In the genomic region with DNA sequence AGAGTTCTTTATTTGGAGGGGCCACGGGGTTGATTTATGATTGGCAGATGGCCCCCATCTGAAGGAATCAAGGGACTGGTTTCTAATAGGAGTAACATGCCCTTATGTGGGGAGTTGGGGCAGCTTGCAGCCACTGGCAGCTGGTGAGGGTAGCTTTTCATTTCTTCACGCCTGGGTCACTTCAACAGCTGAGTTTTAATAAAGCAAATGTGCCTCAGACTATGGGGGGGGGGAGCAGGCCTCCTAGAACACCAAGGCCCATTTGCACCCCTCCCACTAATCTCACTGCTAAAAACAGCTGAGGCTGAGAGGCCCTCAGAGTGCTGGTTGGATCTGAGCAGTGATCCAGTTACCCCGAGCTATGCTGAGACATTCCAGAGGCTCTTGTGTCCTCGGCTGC, we compare ENCODE assay signal across 20 mouse cellular contexts. TPM values are rescaled to one million over a fixed set of nuclear protein-coding genes. Genes with fewer than 3 reads are reported as not detected.
DNase-seq lines count a peak whose midpoint lies in the region; ATAC-seq and TF ChIP-seq lines count a peak whose summit lies in the region.
"Had no signal": no experiment of that assay in that cellular context is flagged by ENCODE, and none has a peak within 500 bp of the region (broad histone marks: within the 10 kb centered on the region; RNA-seq: fewer than 3 reads in every experiment).

No protein-coding gene starts in this region.

- H3ac ChIP-seq in myocyte (ENCODE audit: control insufficient read depth, insufficient read length) = no peak overlapping the region

- H3K4me2 ChIP-seq in embryonic facial prominence, embryonic 14.5 days (ENCODE audit: low read depth, low read length) = no peak overlapping the region
- H3K4me2 ChIP-seq in myocyte (ENCODE audit: low read depth) = no peak overlapping the region
- H3K4me2 ChIP-seq: embryonic facial prominence, embryonic 13.5 days; midbrain, embryonic 12.5 days had no signal

- no peak for TF ChIP-seq POLR2A in myocyte (IDR thresholded peaks at IDR 0.05; ENCODE audit: insufficient read length, low read depth)

- intact Hi-C loops in gastrocnemius, adult 2 months (cut with DNase I) = no loop called here
- intact Hi-C loops in left cerebral cortex, postnatal 4 days (cut with DNase I) = no loop called here
- intact Hi-C loops in left cerebral cortex, postnatal 14 days (cut with DNase I) = loop anchor here (10.0 kb wide), 1 partner anchor 699 kb away; no protein-coding TSS in a partner anchor

- H3K79me2 ChIP-seq in myocyte (ENCODE audit: control insufficient read depth, insufficient read depth) = no peaks in the 10 kb centered on the region

- no peaks in the 10 kb centered on the region for H3K27me3 ChIP-seq in embryonic facial prominence, embryonic 14.5 days (replicated peaks; ENCODE audit: control insufficient read depth, insufficient read depth, low read length)
- no peaks in the 10 kb centered on the region for H3K27me3 ChIP-seq in myocyte (ENCODE audit: control insufficient read depth, insufficient read depth, insufficient read length)
- H3K27me3 ChIP-seq: embryonic facial prominence, embryonic 13.5 days had no signal

- H3K27ac ChIP-seq in gastrocnemius, adult 2 months = peak overlapping the region; percentile 95
- peak overlapping the region; percentile 61; the same call in 1 of the 2 replicates for H3K27ac ChIP-seq in embryonic facial prominence, embryonic 14.5 days (replicated peaks; ENCODE audit: low read depth, low read length)
- H3K27ac ChIP-seq: embryonic facial prominence, embryonic 13.5 days; midbrain, embryonic 12.5 days had no signal

- 43% methylated on average over 4 of the region's 4 CpGs for WGBS in embryonic facial prominence, embryonic 14.5 days

- H3K9ac ChIP-seq in embryonic facial prominence, embryonic 14.5 days (ENCODE audit: low read depth, low read length) = no peak overlapping the region
- H3K9ac ChIP-seq: embryonic facial prominence, embryonic 13.5 days; midbrain, embryonic 12.5 days had no signal

- H3K36me3 ChIP-seq in embryonic facial prominence, embryonic 14.5 days (ENCODE audit: control insufficient read depth, insufficient read depth, low read length) = no peaks in the 10 kb centered on the region
- H3K36me3 ChIP-seq in myocyte (ENCODE audit: control insufficient read depth, insufficient read depth) = no peaks in the 10 kb centered on the region
- H3K36me3 ChIP-seq: embryonic facial prominence, embryonic 13.5 days; midbrain, embryonic 12.5 days had no signal

- no peak for TF ChIP-seq CTCF in gastrocnemius, adult 2 months (IDR thresholded peaks at IDR 0.05)

- H3K4me3 ChIP-seq in gastrocnemius, adult 2 months = no peak overlapping the region
- no peak overlapping the region for H3K4me3 ChIP-seq in embryonic facial prominence, embryonic 14.5 days (ENCODE audit: low read depth, low read length)
- no peak overlapping the region for H3K4me3 ChIP-seq in myocyte
- H3K4me3 ChIP-seq: embryonic facial prominence, embryonic 13.5 days; midbrain, embryonic 12.5 days had no signal

- no peaks in the 10 kb centered on the region for H3K4me1 ChIP-seq in embryonic facial prominence, embryonic 14.5 days (ENCODE audit: control insufficient read depth, insufficient read depth, low read length)

- DNase-seq in gastrocnemius, adult 2 months = peak; percentile 78
- no peak for DNase-seq in gastrocnemius, postnatal 10 days
- DNase-seq in left cerebral cortex, postnatal 4 days = peak; percentile 28
- no peak for DNase-seq in left cerebral cortex, postnatal 14 days (ENCODE audit: low spot score in 2 of 2)
- DNase-seq in embryonic facial prominence, embryonic 14.5 days (ENCODE audit: low spot score) = peak; percentile 83
- DNase-seq in right cerebral cortex, postnatal 14 days = no peak
- no peak for DNase-seq in spleen, adult 12 weeks (ENCODE audit: low spot score)
- DNase-seq: cerebellum, postnatal 25 days; heart, postnatal 36 days; kidney, adult 8-10 months; kidney, postnatal 4 days; layer of hippocampus, postnatal 36 days; liver; lung, adult 18-20 months; lung, postnatal 4 days; thymus, postnatal 4 days had no signal

- no peaks in the 10 kb centered on the region for H3K9me3 ChIP-seq in embryonic facial prominence, embryonic 14.5 days (ENCODE audit: control insufficient read depth, low read length)
- H3K9me3 ChIP-seq: embryonic facial prominence, embryonic 13.5 days; midbrain, embryonic 12.5 days had no signal

- peak; percentile 76 for ATAC-seq in embryonic facial prominence, embryonic 14.5 days (ENCODE audit: low read depth)
- ATAC-seq: forebrain, embryonic 14.5 days had no signal

TF ChIP-seq in myocyte, 11 proteins besides CTCF, POLR2A, EP300 and RAD21:
- TF ChIP-seq TCF3 (IDR thresholded peaks at IDR 0.05; ENCODE audit: insufficient read length, low read depth) = peak; percentile 29
- TF ChIP-seq TCF12 (IDR thresholded peaks at IDR 0.05; ENCODE audit: insufficient read depth, poor library complexity, severe bottlenecking) = peak; percentile 93
- TF ChIP-seq SRF (IDR thresholded peaks at IDR 0.05; ENCODE audit: control insufficient read depth, insufficient read length, low read depth) = peak; percentile 92
- no peak for TF ChIP-seq POLR2AphosphoS2 (IDR thresholded peaks at IDR 0.05; ENCODE audit: insufficient read length, low read depth)
- no peak for TF ChIP-seq MAX (IDR thresholded peaks at IDR 0.05; ENCODE audit: low read depth)
- TF ChIP-seq MYOG (IDR thresholded peaks at IDR 0.05; ENCODE audit: control insufficient read depth in 1 of 3, insufficient read depth in 1 of 3, insufficient read length in 2 of 3, low read depth in 2 of 3) = peak; percentile 20 to 92 (median 91)
- peak; percentile 55 to 85 (median 61) for TF ChIP-seq MYOD1 (IDR thresholded peaks at IDR 0.05; ENCODE audit: control insufficient read depth in 1 of 3, insufficient read length in 2 of 3, low read depth in 2 of 3)

RNA-seq across cellular contexts. Expression of a gene that starts 27.6 kb away (rescaled TPM):
- total RNA-seq in gastrocnemius, adult 2 months (2021) = 10 to 100 TPM in 1 of 2 experiments, 1 to 10 TPM in 1; 7.8 to 15.3 TPM
- 100 to 1,000 TPM in 1 of 2 experiments, 10 to 100 TPM in 1; 79.0 to 104 TPM for total RNA-seq in gastrocnemius, postnatal 10 days (2021)
- 1 to 10 TPM; 2.2 to 2.4 TPM for total RNA-seq in left cerebral cortex, postnatal 4 days (2021)
- total RNA-seq in left cerebral cortex, postnatal 14 days (2021) = 1 to 10 TPM; 1.8 to 2.1 TPM
- polyA plus RNA-seq in embryonic facial prominence, embryonic 14.5 days (2014; fragmentation: Nextera tagmentation; extraction: Ambion mirVana) = 368 and 488 TPM in 2 replicates
- polyA plus RNA-seq in myocyte (2012; fragmentation: generic; extraction: Trizol) = 876 TPM
- total RNA-seq: heart, postnatal 36 days had no signal

RNA-seq across cellular contexts. Expression of a gene that starts 53.2 kb away (rescaled TPM):
- total RNA-seq in gastrocnemius, adult 2 months (2021) = 10 to 100 TPM in 1 of 2 experiments, 1 to 10 TPM in 1; 5.6 to 10.3 TPM
- total RNA-seq in gastrocnemius, postnatal 10 days (2021) = 10 to 100 TPM in 1 of 2 experiments, 1 to 10 TPM in 1; 9.8 to 11.4 TPM
- total RNA-seq in left cerebral cortex, postnatal 4 days (2021) = 10 to 100 TPM in 1 of 2 experiments, 1 to 10 TPM in 1; 9.9 to 12.0 TPM
- 1 to 10 TPM; 8.3 to 8.8 TPM for total RNA-seq in left cerebral cortex, postnatal 14 days (2021)
- polyA plus RNA-seq in embryonic facial prominence, embryonic 14.5 days (2014; fragmentation: Nextera tagmentation; extraction: Ambion mirVana) = 13.4 and 14.9 TPM in 2 replicates
- 14.7 TPM for polyA plus RNA-seq in myocyte (2012; fragmentation: generic; extraction: Trizol)

RNA-seq across cellular contexts. Expression of a gene that starts 53.3 kb away (rescaled TPM):
- 1 to 10 TPM; 6.8 to 9.9 TPM for total RNA-seq in gastrocnemius, adult 2 months (2021)
- 10 to 100 TPM in 1 of 2 experiments, 1 to 10 TPM in 1; 8.0 to 11.9 TPM for total RNA-seq in gastrocnemius, postnatal 10 days (2021)
- 10 to 100 TPM; 24.1 to 26.2 TPM for total RNA-seq in left cerebral cortex, postnatal 4 days (2021)
- 10 to 100 TPM; 21.7 to 24.0 TPM for total RNA-seq in left cerebral cortex, postnatal 14 days (2021)
- polyA plus RNA-seq in embryonic facial prominence, embryonic 14.5 days (2014; fragmentation: Nextera tagmentation; extraction: Ambion mirVana) = 30.4 and 31.9 TPM in 2 replicates
- 13.1 TPM for polyA plus RNA-seq in myocyte (2012; fragmentation: generic; extraction: Trizol)

Comparison
In these comparisons a context has a peak if more than half of its experiments do, and no peak if none do; other contexts are left out.
1. DNase-seq: peak in gastrocnemius, adult 2 months (single experiment), left cerebral cortex, postnatal 4 days (single experiment) and embryonic facial prominence, embryonic 14.5 days (single experiment); none in gastrocnemius, postnatal 10 days (single experiment), left cerebral cortex, postnatal 14 days (0 of 2), right cerebral cortex, postnatal 14 days (single experiment) and spleen, adult 12 weeks (single experiment).
2. RNA of a gene that starts 27.6 kb away (total RNA-seq): 79.0 to 104 TPM in gastrocnemius, postnatal 10 days; 7.8 to 15.3 TPM in gastrocnemius, adult 2 months, 2.2 to 2.4 TPM in left cerebral cortex, postnatal 4 days and 1.8 to 2.1 TPM in left cerebral cortex, postnatal 14 days; every median in the first group is over 4 times any median in the second.